In genomic region chr7:43312386-43313012, GRCm38 (mm10) we compare ENCODE assay signal across 8 mouse cellular contexts. TPM values are rescaled to one million over a fixed set of nuclear protein-coding genes. Genes with fewer than 3 reads are reported as not detected.
A peak's percentile ranks its signal among the peaks of the same experiment; 100 is the strongest.
DNase-seq lines count a peak whose midpoint lies in the region; ATAC-seq and TF ChIP-seq lines count a peak whose summit lies in the region.

No protein-coding gene starts in this region.

- H3K4me1 ChIP-seq in heart, postnatal 0 days (ENCODE audit: control insufficient read depth, insufficient read depth) = peaks cover 29% of the 10 kb centered on the region

- TF ChIP-seq CTCF in layer of hippocampus, adult 2 months (conservative IDR thresholded peaks at IDR 0.05) = peak; percentile 48
- TF ChIP-seq CTCF in heart, postnatal 0 days (IDR thresholded peaks at IDR 0.05; ENCODE audit: low read depth) = no peak

- under 1% methylated on average over 32 of the region's 32 CpGs for WGBS in heart, postnatal 0 days

- H3K9me3 ChIP-seq in heart, postnatal 0 days (replicated peaks; ENCODE audit: control insufficient read depth, low read length) = no peaks in the 10 kb centered on the region

- H3K9ac ChIP-seq in heart, postnatal 0 days (replicated peaks; ENCODE audit: low read depth, low read length) = peak overlapping the region; percentile 89

- peak; percentile 50 for ATAC-seq in heart, postnatal 0 days (ENCODE audit: insufficient read depth, low read depth)
- ATAC-seq in megakaryocyte, adult 5-6 weeks (ENCODE audit: poor library complexity, severe bottlenecking) = peak; percentile 45
- no peak; the same call in none of the 2 replicates for ATAC-seq in frontal cortex, adult (ENCODE audit: low TSS enrichment)

- no peaks in the 10 kb centered on the region for H3K27me3 ChIP-seq in heart, postnatal 0 days (ENCODE audit: control insufficient read depth, insufficient read depth, low read length)

- no peak for DNase-seq in layer of hippocampus, adult 2 months (ENCODE audit: low spot score in 2 of 2)
- DNase-seq in layer of hippocampus, adult 18-20 months (ENCODE audit: low spot score in 2 of 2) = no peak
- peak; percentile 31 for DNase-seq in brain, adult 2 months (ENCODE audit: low read depth, low spot score)
- DNase-seq in heart, postnatal 0 days (ENCODE audit: low spot score) = no peak
- DNase-seq in Muller cell, postnatal 12 days (ENCODE audit: inconsistent ontology term) = no peak
- no peak for DNase-seq in spleen, postnatal 10 days (ENCODE audit: low spot score in 2 of 2)

- no peak for TF ChIP-seq EP300 in heart, postnatal 0 days (IDR thresholded peaks at IDR 0.05; ENCODE audit: low read depth)

- peak overlapping the region; percentile 96 for H3K27ac ChIP-seq in layer of hippocampus, adult 2 months
- peak overlapping the region; percentile 97 for H3K27ac ChIP-seq in heart, postnatal 0 days (ENCODE audit: low read depth)

- peak overlapping the region; percentile 91 for H3K4me2 ChIP-seq in heart, postnatal 0 days (ENCODE audit: low read depth, low read length)

- peaks cover 27% of the 10 kb centered on the region for H3K36me3 ChIP-seq in heart, postnatal 0 days (replicated peaks; ENCODE audit: control insufficient read depth, insufficient read depth, low read length)

- peak overlapping the region; percentile 91 for H3K4me3 ChIP-seq in layer of hippocampus, adult 2 months
- H3K4me3 ChIP-seq in heart, postnatal 0 days (ENCODE audit: low read depth, low read length) = peak overlapping the region; percentile 88

RNA-seq across cellular contexts. Expression of gene Zfp715, which starts 0.6 kb away (rescaled TPM):
- total RNA-seq in layer of hippocampus, adult 2 months (2021) = 10 to 100 TPM; 23.1 to 23.5 TPM
- 10 to 100 TPM; 20.9 to 22.5 TPM for total RNA-seq in layer of hippocampus, adult 18-20 months (2021)
- 13.1 and 16.9 TPM in 2 replicates for total RNA-seq in heart, postnatal 0 days (2014; rRNA removed; ENCODE audit: low replicate concordance)
- 8.2 and 8.3 TPM in 2 replicates for polyA plus RNA-seq in heart, postnatal 0 days (2015; fragmentation: Nextera tagmentation; extraction: Ambion mirVana)
- 19.6 and 23.7 TPM in 2 replicates for total RNA-seq in megakaryocyte, adult 5-6 weeks (2015)
- total RNA-seq in megakaryocyte, adult 5-6 weeks (2017) = 15.9 and 23.5 TPM in 2 replicates

RNA-seq across cellular contexts. Expression of gene Siglecf, which starts 38.6 kb away (rescaled TPM):
- under 1 TPM; 0.49 to 0.72 TPM for total RNA-seq in layer of hippocampus, adult 2 months (2021)
- total RNA-seq in layer of hippocampus, adult 18-20 months (2021) = 1 to 10 TPM; 1.1 to 1.3 TPM
- 0.12 TPM in 1 of 2 replicates, not detected in the other for total RNA-seq in heart, postnatal 0 days (2014; rRNA removed; ENCODE audit: low replicate concordance)
- 0.07 and 0.12 TPM in 2 replicates for polyA plus RNA-seq in heart, postnatal 0 days (2015; fragmentation: Nextera tagmentation; extraction: Ambion mirVana)
- 9.6 and 9.9 TPM in 2 replicates for total RNA-seq in megakaryocyte, adult 5-6 weeks (2015)
- 6.5 and 8.7 TPM in 2 replicates for total RNA-seq in megakaryocyte, adult 5-6 weeks (2017)
